Mouse (Mus musculus) embryonic facial prominence, embryonic 11.5 days (tissue): ENCODE measurements around the gene Zfp940. TPM values are rescaled to one million over a fixed set of nuclear protein-coding genes. Genes with fewer than 3 reads are reported as not detected.
"Not testable (repeated sequence)": the region's sequence is repeated elsewhere in the genome, so short reads cannot be mapped to it uniquely, and the experiment has no call there.

ENCODE experiments used
- ATAC-seq: fragments of 200-750 bp; cut with Nextera tagmentation; replicated peaks from 2 replicates; pipeline ENCODE4 v1.8.0; 2017; ENCODE audit warnings: low read depth; ENCODE audit not compliant: insufficient number of reproducible peaks, low FRiP score, low TSS enrichment
- DNase-seq: peaks from one replicate; pipeline ENCODE4 v3.0.0-alpha.2; 2015; ENCODE audit warnings: low spot score
- H3K27ac ChIP-seq: fragments of 300-500 bp; sonication (generic); replicated peaks from 2 replicates; pipeline ENCODE4 v1.5.1; 2014; ENCODE audit warnings: mild to moderate bottlenecking, low read depth, low read length, control low read depth
- H3K27me3 ChIP-seq: fragments of 300-500 bp; sonication (generic); 2 replicates; pipeline ENCODE4 v1.6.1; 2014; ENCODE audit warnings: mild to moderate bottlenecking, low read length, moderate library complexity, mixed read lengths; ENCODE audit not compliant: control insufficient read depth, insufficient read depth
- H3K36me3 ChIP-seq: fragments of 300-500 bp; sonication (generic); replicated peaks from 2 replicates; pipeline ENCODE4 v1.6.1; 2014; ENCODE audit warnings: low read depth, mild to moderate bottlenecking, low read length, moderate library complexity, mixed read lengths; ENCODE audit not compliant: control insufficient read depth, insufficient read depth
- H3K4me1 ChIP-seq: fragments of 300-500 bp; sonication (generic); 2 replicates; pipeline ENCODE4 v1.6.1; 2014; ENCODE audit warnings: low read length, mixed read lengths; ENCODE audit not compliant: control insufficient read depth, insufficient read depth
- H3K4me2 ChIP-seq: fragments of 300-500 bp; sonication (generic); 2 replicates; pipeline ENCODE4 v1.6.1; 2014; ENCODE audit warnings: low read depth, mild to moderate bottlenecking, control low read depth, low read length, moderate library complexity
- H3K4me3 ChIP-seq: fragments of 300-500 bp; sonication (generic); 2 replicates; pipeline ENCODE4 v1.5.1; 2014; ENCODE audit warnings: low read depth, low read length, control low read depth
- H3K9ac ChIP-seq: fragments of 300-500 bp; sonication (generic); replicated peaks from 2 replicates; pipeline ENCODE4 v1.6.1; 2014; ENCODE audit warnings: mild to moderate bottlenecking, control low read depth, low read length
- H3K9me3 ChIP-seq: fragments of 300-500 bp; sonication (generic); replicated peaks from 2 replicates; pipeline ENCODE4 v1.6.1; 2016; ENCODE audit warnings: mild to moderate bottlenecking, low read length, inconsistent platforms, mixed read lengths; ENCODE audit not compliant: control insufficient read depth
- WGBS: fragments of 180-500 bp; shearing (Covaris S2); extraction: QIAGEN DNeasy Blood & Tissue Kit; methylation state at CpG from one replicate; pipeline ENCODE4 v1.1.7; 2014; 5-methylcytosine and 5-hydroxymethylcytosine counted together
- polyA plus RNA-seq: library from polyadenylated mRNA; unstranded; fragments of >200 nt; fragmentation: Nextera tagmentation; extraction: Ambion mirVana; gene quantifications from 2 replicates; pipeline ENCODE4 v1.2.1, GENCODE M21; 2014

Zfp940 gene
- 9.4 and 10.7 TPM in 2 replicates for polyA plus RNA-seq

DNA sequence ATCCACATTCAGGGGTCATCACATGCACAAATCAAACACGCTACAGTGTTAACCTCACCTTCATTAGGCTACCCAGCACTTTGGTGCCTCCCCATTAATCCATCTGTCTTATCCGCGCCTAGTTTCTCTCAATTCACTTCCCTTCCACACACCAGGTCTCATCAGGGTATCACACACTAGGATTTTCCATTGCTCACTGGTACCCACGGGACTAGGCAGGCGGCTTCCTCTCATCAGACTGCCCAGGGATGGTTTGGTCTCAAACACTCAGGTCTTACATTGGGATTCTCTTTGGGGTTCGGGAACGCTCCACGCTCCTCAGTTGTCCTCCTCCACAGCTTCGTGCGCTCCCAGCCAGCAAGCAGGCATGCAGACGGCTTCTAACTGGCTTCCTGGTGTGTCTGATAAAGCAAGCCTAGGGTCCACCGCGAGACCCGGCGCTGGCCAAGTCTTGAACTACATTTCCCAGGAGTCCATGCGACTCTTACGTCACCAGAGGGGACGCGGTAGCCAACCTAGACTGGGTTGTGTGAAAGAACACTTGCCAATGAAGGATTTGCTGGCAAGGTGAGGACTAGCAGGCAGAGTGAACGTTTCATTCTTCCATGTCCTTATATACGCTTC is at the start of gene Zfp940:
Zfp940 (minus strand) TSS at position 451 of the 624 bp plus-strand sequence.
- peak within 1 kb of the TSS; percentile 60 for H3K4me3 ChIP-seq
- peak within 1 kb of the TSS; percentile 64 for H3K4me2 ChIP-seq
- H3K36me3 ChIP-seq, result no peaks in the 10 kb centered on the region; the same call in 1 of the 2 replicates
- no peaks in the 10 kb centered on the region for H3K9me3 ChIP-seq
- no peaks in the 10 kb centered on the region for H3K27me3 ChIP-seq
- no peak within 1 kb of the TSS for H3K27ac ChIP-seq
- under 1% methylated on average over 21 of the region's 21 CpGs for WGBS
- H3K4me1 ChIP-seq, result no peaks in the 10 kb centered on the region
- H3K9ac ChIP-seq, result peak within 1 kb of the TSS; percentile 56
- DNase-seq (peak; percentile 98), ATAC-seq (peak; percentile 96)

DNA sequence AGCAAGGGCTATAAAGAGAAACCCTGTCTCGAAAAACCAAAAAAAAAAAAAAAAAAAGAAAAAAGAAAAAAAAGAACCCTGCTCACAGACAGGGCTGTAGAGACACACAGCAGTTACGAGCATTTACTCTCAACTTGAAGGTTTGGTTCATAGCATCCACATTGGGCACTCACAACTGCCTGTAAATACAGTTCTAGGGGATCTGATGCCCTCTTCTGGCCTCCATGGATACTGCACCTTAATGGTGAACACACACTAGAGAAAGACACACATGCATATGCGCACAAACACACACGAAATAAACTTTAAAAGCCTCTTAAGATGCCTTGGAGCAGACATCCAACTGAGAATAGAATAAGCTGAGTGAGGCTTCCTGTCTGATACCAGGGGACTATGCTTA is 44.9 kb upstream of the Zfp940 start:
- no peak overlapping the region for H3K4me2 ChIP-seq
- DNase-seq (no peak), ATAC-seq (no peak)
- H3K27ac ChIP-seq, result no peak overlapping the region
- H3K9me3 ChIP-seq, result peaks cover 17% of the 10 kb centered on the region
- no peak overlapping the region for H3K9ac ChIP-seq
- 91% methylated on average over 4 of the region's 4 CpGs for WGBS
- H3K4me3 ChIP-seq, result no peak overlapping the region
- H3K4me1 ChIP-seq, result no peaks in the 10 kb centered on the region
- peaks cover 40% of the 10 kb centered on the region for H3K36me3 ChIP-seq
- no peaks in the 10 kb centered on the region for H3K27me3 ChIP-seq

- DNase-seq (no peak), ATAC-seq (no peak)
- Histone ChIP-seq H3K9ac (no peak overlapping the region), H3K4me1 (no peaks in the 10 kb centered on the region), H3K4me2 (no peak overlapping the region), H3K36me3 (peaks cover 40% of the 10 kb centered on the region), H3K27ac (no peak overlapping the region), H3K27me3 (no peaks in the 10 kb centered on the region), H3K4me3 (no peak overlapping the region), H3K9me3 (peaks cover 19% of the 10 kb centered on the region)
- 95% methylated on average over 4 of the region's 4 CpGs for WGBS
Measured at GRCm38 (mm10) chr7:29892756-29893155, 39.3 kb upstream of the Zfp940 start.

DNA sequence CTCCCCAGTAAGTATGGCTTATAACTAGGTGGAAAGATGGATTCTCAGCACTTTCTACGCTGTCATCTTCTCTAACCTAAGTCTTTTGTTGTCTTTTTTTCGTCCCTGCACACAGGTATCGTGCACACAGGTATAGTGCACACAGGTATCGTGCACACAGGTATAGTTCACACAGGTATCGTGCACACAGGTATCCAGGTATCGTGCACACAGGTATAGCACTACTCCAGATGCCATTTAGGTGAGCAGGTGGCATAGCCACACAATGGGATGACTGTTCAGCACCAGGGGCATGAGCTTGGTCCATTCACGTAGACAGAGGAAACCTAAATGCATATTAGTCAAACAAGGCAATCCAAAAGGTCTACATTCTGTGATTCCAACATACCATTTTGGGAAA is 37.0 kb upstream of the Zfp940 start:
- Histone ChIP-seq H3K27me3 (no peaks in the 10 kb centered on the region), H3K4me3 (no peak overlapping the region), H3K36me3 (peaks cover 33% of the 10 kb centered on the region), H3K9ac (no peak overlapping the region), H3K4me2 (no peak overlapping the region), H3K4me1 (no peaks in the 10 kb centered on the region), H3K27ac (no peak overlapping the region), H3K9me3 (peaks cover 24% of the 10 kb centered on the region)
- no peak for ATAC-seq
- WGBS, result 92% methylated on average over 7 of the region's 7 CpGs
- no peak for DNase-seq

GRCm38 (mm10) chr7:29880916-29881315 is 27.4 kb upstream of the Zfp940 start:
- Histone ChIP-seq H3K9ac (no peak overlapping the region), H3K4me3 (no peak overlapping the region), H3K4me1 (no peaks in the 10 kb centered on the region), H3K9me3 (no peaks in the 10 kb centered on the region), H3K27me3 (no peaks in the 10 kb centered on the region), H3K36me3 (no peaks in the 10 kb centered on the region), H3K4me2 (no peak overlapping the region), H3K27ac (no peak overlapping the region)
- 93% methylated on average over 7 of the region's 7 CpGs for WGBS
- ATAC-seq, result no peak
- DNase-seq, result no peak

DNA sequence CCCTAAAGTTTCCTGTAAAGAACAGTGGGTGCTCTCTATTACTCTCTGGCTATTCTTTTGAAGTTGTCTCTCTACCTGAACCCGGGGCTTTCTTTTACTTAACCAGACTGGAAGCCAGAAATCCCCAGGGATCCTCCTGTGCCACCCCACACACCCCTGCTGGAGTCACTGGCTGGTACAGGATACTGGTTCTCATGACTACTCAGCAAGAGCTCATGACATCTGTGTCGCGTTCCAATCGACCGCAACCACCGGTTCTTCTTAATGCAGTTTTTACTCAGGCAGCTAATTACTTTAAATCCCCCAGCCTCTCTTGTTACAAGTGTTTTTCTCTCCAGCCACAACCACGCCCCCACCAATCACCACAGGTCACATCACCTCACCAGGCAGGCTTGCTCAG is 26.6 kb upstream of the Zfp940 start:
- no peak overlapping the region for H3K4me3 ChIP-seq
- H3K27me3 ChIP-seq, result no peaks in the 10 kb centered on the region
- H3K27ac ChIP-seq, result no peak overlapping the region
- DNase-seq, result peak; percentile 42
- ATAC-seq, result no peak
- WGBS, result 46% methylated on average over 7 of the region's 7 CpGs
- peaks cover 7% of the 10 kb centered on the region for H3K9me3 ChIP-seq
- H3K4me1 ChIP-seq, result no peaks in the 10 kb centered on the region
- no peak overlapping the region for H3K9ac ChIP-seq
- no peak overlapping the region for H3K4me2 ChIP-seq
- H3K36me3 ChIP-seq, result peaks cover 8% of the 10 kb centered on the region

DNA sequence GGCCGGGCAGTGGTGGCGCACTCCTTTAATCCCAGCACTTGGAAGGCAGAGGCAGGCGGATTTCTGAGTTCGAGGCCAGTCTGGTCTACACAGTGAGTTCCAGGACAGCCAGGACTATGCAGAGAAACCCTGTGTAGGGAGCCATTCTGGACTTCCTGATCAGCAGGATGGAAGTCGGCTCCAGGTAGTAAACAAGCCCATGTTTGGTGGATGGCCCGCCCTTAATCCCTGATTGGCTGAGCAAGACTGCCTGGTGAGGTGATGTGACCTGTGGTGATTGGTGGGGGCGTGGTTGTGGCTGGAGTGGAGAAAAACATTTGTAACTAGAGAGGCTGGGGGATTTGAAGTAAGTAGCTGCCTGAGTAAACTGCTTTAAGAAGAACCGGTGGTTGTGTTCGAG is 24.1 kb upstream of the Zfp940 start:
- not testable (repeated sequence) for H3K4me3 ChIP-seq, H3K9ac ChIP-seq, DNase-seq, H3K4me2 ChIP-seq, H3K27ac ChIP-seq, H3K4me1 ChIP-seq, ATAC-seq, H3K27me3 ChIP-seq
- H3K36me3 ChIP-seq, result peaks cover 16% of the 10 kb centered on the region
- 92% methylated on average over 9 of the region's 9 CpGs for whole genome bisulfite sequencing
- peaks cover 15% of the 10 kb centered on the region for H3K9me3 ChIP-seq

DNA sequence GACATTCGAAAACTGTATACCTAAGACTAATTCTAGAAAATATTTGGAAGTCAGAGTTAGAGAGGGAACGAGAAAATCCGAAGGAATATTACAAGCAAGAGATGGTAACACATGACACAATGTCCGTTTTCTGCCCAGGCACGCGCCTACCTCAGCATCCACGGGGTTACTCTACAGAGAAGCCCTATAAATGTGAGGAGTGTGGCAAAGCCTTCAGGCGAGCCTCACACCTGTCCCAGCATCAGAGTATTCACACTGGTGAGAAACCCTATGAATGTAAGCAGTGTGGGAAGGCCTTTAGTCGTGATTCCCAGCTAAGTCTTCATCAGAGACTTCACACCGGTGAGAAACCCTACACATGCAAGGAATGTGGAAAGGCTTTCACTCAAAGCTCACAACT is 20.8 kb upstream of the Zfp940 start:
- H3K27ac ChIP-seq, result no peak overlapping the region
- H3K27me3 ChIP-seq, result no peaks in the 10 kb centered on the region
- H3K4me2 ChIP-seq, result no peak overlapping the region
- H3K4me1 ChIP-seq, result no peaks in the 10 kb centered on the region
- DNase-seq (no peak), ATAC-seq (no peak)
- H3K9ac ChIP-seq, result no peak overlapping the region
- H3K4me3 ChIP-seq, result no peak overlapping the region
- peaks cover 16% of the 10 kb centered on the region for H3K36me3 ChIP-seq
- H3K9me3 ChIP-seq, result peaks cover 15% of the 10 kb centered on the region
- 94% methylated on average over 10 of the region's 10 CpGs for WGBS
